Mouse (Mus musculus): ENCODE data around the gene Oasl2. TPM values are rescaled to one million over a fixed set of nuclear protein-coding genes. Genes with fewer than 3 reads are reported as not detected.
"Not testable (repeated sequence)": the region's sequence is repeated elsewhere in the genome, so short reads cannot be mapped to it uniquely, and the experiment has no call there.

The Oasl2 gene
- polyA plus RNA-seq, 1 experiment from 2014 or later, result 24.1 TPM

GRCm38 (mm10) chr5:114933206-114933605 is 36.5 kb downstream of the Oasl2 start:
- Histone ChIP-seq H3K4me1 (replicated peaks; ENCODE audit: insufficient read depth, low read length) (no peaks in the 10 kb centered on the region), H3K36me3 (ENCODE audit: insufficient read depth, low read length) (no peaks in the 10 kb centered on the region), H3K27ac (no peak overlapping the region), H3K9ac (ENCODE audit: low read depth, low read length) (no peak overlapping the region), H3K9me3 (replicated peaks; ENCODE audit: low read length) (no peaks in the 10 kb centered on the region), H3K27me3 (ENCODE audit: insufficient read depth, low read length) (no peaks in the 10 kb centered on the region), H3K4me2 (ENCODE audit: low read length) (no peak overlapping the region), H3K4me3 (replicated peaks; ENCODE audit: low read depth, low read length) (no peak overlapping the region)
- WGBS, result 81% methylated on average over 8 of the region's 8 CpGs
- no peak for TF ChIP-seq CTCF (IDR thresholded peaks at IDR 0.05; ENCODE audit: low read depth)
- no peak for DNase-seq (ENCODE audit: low spot score)
- ATAC-seq (replicated peaks; ENCODE audit: low FRiP score, low read depth), result no peak

- WGBS, result 22% methylated on average over 3 of the region's 3 CpGs
- no peak for ATAC-seq (replicated peaks; ENCODE audit: low FRiP score, low read depth)
- no peak for TF ChIP-seq CTCF (IDR thresholded peaks at IDR 0.05; ENCODE audit: low read depth)
- H3K9me3 ChIP-seq (replicated peaks; ENCODE audit: low read length), result no peaks in the 10 kb centered on the region
- H3K36me3 ChIP-seq (ENCODE audit: insufficient read depth, low read length), result no peaks in the 10 kb centered on the region
- H3K27me3 ChIP-seq (ENCODE audit: insufficient read depth, low read length), result no peaks in the 10 kb centered on the region
- no peak overlapping the region for H3K4me3 ChIP-seq (replicated peaks; ENCODE audit: low read depth, low read length)
- DNase-seq (ENCODE audit: low spot score), result no peak
- H3K4me1 ChIP-seq (replicated peaks; ENCODE audit: insufficient read depth, low read length), result no peaks in the 10 kb centered on the region
- no peak overlapping the region for H3K4me2 ChIP-seq (ENCODE audit: low read length)
- no peak overlapping the region for H3K27ac ChIP-seq
- no peak overlapping the region for H3K9ac ChIP-seq (ENCODE audit: low read depth, low read length)
These were observed 39.1 kb downstream of the Oasl2 start for GRCm38 (mm10) chr5:114935838-114936237.

GRCm38 (mm10) chr5:114941138-114941537 is 44.4 kb downstream of the Oasl2 start:
- WGBS, result 59% methylated on average over 3 of the region's 3 CpGs
- not testable (repeated sequence) for H3K4me1 ChIP-seq (replicated peaks; ENCODE audit: insufficient read depth, low read length); H3K9ac ChIP-seq (ENCODE audit: low read depth, low read length); H3K27ac ChIP-seq; H3K36me3 ChIP-seq (ENCODE audit: insufficient read depth, low read length); H3K27me3 ChIP-seq (ENCODE audit: insufficient read depth, low read length); H3K9me3 ChIP-seq (replicated peaks; ENCODE audit: low read length); DNase-seq (ENCODE audit: low spot score); ATAC-seq (replicated peaks; ENCODE audit: low FRiP score, low read depth); H3K4me2 ChIP-seq (ENCODE audit: low read length); H3K4me3 ChIP-seq (replicated peaks; ENCODE audit: low read depth, low read length)
- TF ChIP-seq CTCF (IDR thresholded peaks at IDR 0.05; ENCODE audit: low read depth), result peak; percentile 54

GRCm38 (mm10) chr5:114942074-114942765 is 45.5 kb downstream of the Oasl2 start, which contains the start of gene 2210016L21Rik:
TSS of gene 2210016L21Rik (plus strand) at chr5:114942158.
- WGBS, result under 1% methylated on average over 39 of the region's 39 CpGs
- H3K9me3 ChIP-seq (replicated peaks; ENCODE audit: low read length), result no peaks in the 10 kb centered on the region
- H3K4me1 ChIP-seq (replicated peaks; ENCODE audit: insufficient read depth, low read length), result peaks cover 5% of the 10 kb centered on the region
- ATAC-seq (replicated peaks; ENCODE audit: low FRiP score, low read depth) (peak; percentile 90), DNase-seq (ENCODE audit: low spot score) (peak; percentile 94)
- peak within 1 kb of the TSS; percentile 80 for H3K4me3 ChIP-seq (replicated peaks; ENCODE audit: low read depth, low read length)
- H3K4me2 ChIP-seq (ENCODE audit: low read length), result peak within 1 kb of the TSS; percentile 80
- peaks cover 10% of the 10 kb centered on the region; the same call in 1 of the 2 replicates for H3K36me3 ChIP-seq (ENCODE audit: insufficient read depth, low read length)
- peak within 1 kb of the TSS; percentile 83 for H3K27ac ChIP-seq
- TF ChIP-seq CTCF (IDR thresholded peaks at IDR 0.05; ENCODE audit: low read depth), result peak; percentile 43; the same call in 1 of the 2 replicates
- H3K27me3 ChIP-seq (ENCODE audit: insufficient read depth, low read length), result no peaks in the 10 kb centered on the region
- H3K9ac ChIP-seq (ENCODE audit: low read depth, low read length), result peak within 1 kb of the TSS; percentile 88

- H3K4me3 ChIP-seq (replicated peaks; ENCODE audit: low read depth, low read length), result peak overlapping the region; percentile 80
- no peaks in the 10 kb centered on the region for H3K9me3 ChIP-seq (replicated peaks; ENCODE audit: low read length)
- DNase-seq (ENCODE audit: low spot score) (no peak), ATAC-seq (replicated peaks; ENCODE audit: low FRiP score, low read depth) (no peak)
- H3K4me2 ChIP-seq (ENCODE audit: low read length), result peak overlapping the region; percentile 80
- no peak for TF ChIP-seq CTCF (IDR thresholded peaks at IDR 0.05; ENCODE audit: low read depth)
- H3K9ac ChIP-seq (ENCODE audit: low read depth, low read length), result peak overlapping the region; percentile 88
- H3K27me3 ChIP-seq (ENCODE audit: insufficient read depth, low read length), result no peaks in the 10 kb centered on the region
- 34% methylated on average over 4 of the region's 4 CpGs for WGBS
- H3K4me1 ChIP-seq (replicated peaks; ENCODE audit: insufficient read depth, low read length), result peaks cover 5% of the 10 kb centered on the region
- no peak overlapping the region; the same call in 1 of the 2 replicates for H3K27ac ChIP-seq
- peaks cover 15% of the 10 kb centered on the region; the same call in 1 of the 2 replicates for H3K36me3 ChIP-seq (ENCODE audit: insufficient read depth, low read length)
These were observed 46.0 kb downstream of the Oasl2 start for GRCm38 (mm10) chr5:114942766-114943130.

GRCm38 (mm10) chr5:114945072-114945471 is 48.3 kb downstream of the Oasl2 start:
- Histone ChIP-seq H3K9me3 (replicated peaks; ENCODE audit: low read length) (no peaks in the 10 kb centered on the region), H3K4me3 (replicated peaks; ENCODE audit: low read depth, low read length) (no peak overlapping the region), H3K4me2 (ENCODE audit: low read length) (no peak overlapping the region), H3K4me1 (replicated peaks; ENCODE audit: insufficient read depth, low read length) (peaks cover 5% of the 10 kb centered on the region), H3K9ac (ENCODE audit: low read depth, low read length) (no peak overlapping the region), H3K27me3 (ENCODE audit: insufficient read depth, low read length) (no peaks in the 10 kb centered on the region), H3K36me3 (ENCODE audit: insufficient read depth, low read length) (peaks cover 35% of the 10 kb centered on the region; the same call in 1 of the 2 replicates), H3K27ac (no peak overlapping the region)
- ATAC-seq (replicated peaks; ENCODE audit: low FRiP score, low read depth), result no peak
- no peak for DNase-seq (ENCODE audit: low spot score)
- TF ChIP-seq CTCF (IDR thresholded peaks at IDR 0.05; ENCODE audit: low read depth), result no peak
- 85% methylated on average over 10 of the region's 10 CpGs for whole genome bisulfite sequencing

Data from kidney, postnatal 0 days (tissue).